In genomic region chr13:26721333-26721732, GRCm38 (mm10) we compare ENCODE assay signal across 22 mouse cellular contexts. TPM values are rescaled to one million over a fixed set of nuclear protein-coding genes. Genes with fewer than 3 reads are reported as not detected.
A peak's percentile ranks its signal among the peaks of the same experiment; 100 is the strongest.
DNase-seq lines count a peak whose midpoint lies in the region; ATAC-seq and TF ChIP-seq lines count a peak whose summit lies in the region.
"Had no signal": no experiment of that assay in that cellular context is flagged by ENCODE, and none has a peak within 500 bp of the region (broad histone marks: within the 10 kb centered on the region; RNA-seq: fewer than 3 reads in every experiment).

No protein-coding gene starts in this region.

- no peak for ATAC-seq in lung, embryonic 14.5 days (ENCODE audit: insufficient read depth)
- ATAC-seq in lung, embryonic 16.5 days (ENCODE audit: low read depth), result peak; percentile 60
- peak; percentile 58; the same call in 1 of the 2 replicates for ATAC-seq in stomach, embryonic 15.5 days (ENCODE audit: insufficient read depth, low FRiP score, low read depth)

- H3K4me3 ChIP-seq in lung, embryonic 14.5 days (ENCODE audit: low read depth, low read length), result no peak overlapping the region
- no peak overlapping the region for H3K4me3 ChIP-seq in lung, embryonic 16.5 days (ENCODE audit: low read length)
- H3K4me3 ChIP-seq in stomach, embryonic 15.5 days (replicated peaks), result no peak overlapping the region
- H3K4me3 ChIP-seq: forebrain, embryonic 12.5 days; heart, embryonic 13.5 days; limb, embryonic 13.5 days had no signal

- H3K9ac ChIP-seq in lung, embryonic 14.5 days, result no peak overlapping the region
- H3K9ac ChIP-seq in lung, embryonic 16.5 days (ENCODE audit: low read length), result no peak overlapping the region
- H3K9ac ChIP-seq in stomach, embryonic 15.5 days, result no peak overlapping the region
- H3K9ac ChIP-seq: forebrain, embryonic 12.5 days; heart, embryonic 13.5 days; limb, embryonic 13.5 days; liver, embryonic 14.5 days had no signal

- peak; percentile 61 for DNase-seq in lung, embryonic 14.5 days
- DNase-seq in lung, postnatal 14 days, result no peak
- peak; percentile 26 for DNase-seq in brain, embryonic 14.5 days (ENCODE audit: low read depth)
- no peak for DNase-seq in spleen, postnatal 36 days (ENCODE audit: low spot score in 2 of 2)
- no peak for DNase-seq in embryo, embryonic 9.5 days (ENCODE audit: extremely low spot score)
- DNase-seq: adrenal gland, adult 2 months; cerebellum, adult 9-10 months; gastrocnemius, postnatal 10 days; heart, adult 11 months; kidney, postnatal 4 days; thymus, adult 2 months had no signal

- peaks cover 6% of the 10 kb centered on the region; the same call in 1 of the 2 replicates for H3K4me1 ChIP-seq in lung, embryonic 14.5 days (ENCODE audit: insufficient read depth)
- peaks cover 6% of the 10 kb centered on the region for H3K4me1 ChIP-seq in lung, embryonic 16.5 days (replicated peaks; ENCODE audit: control insufficient read depth, insufficient read depth, low read length)
- no peaks in the 10 kb centered on the region for H3K4me1 ChIP-seq in stomach, embryonic 15.5 days
- H3K4me1 ChIP-seq: forebrain, embryonic 12.5 days; heart, embryonic 13.5 days had no signal

- no peak for TF ChIP-seq CTCF in lung, embryonic 14.5 days (IDR thresholded peaks at IDR 0.05; ENCODE audit: low read depth)
- no peak for TF ChIP-seq CTCF in brain, embryonic 14.5 days (IDR thresholded peaks at IDR 0.05; ENCODE audit: borderline replicate concordance, extremely low read depth, insufficient read depth, insufficient read length)

- 0 out of 2 replicates have a peak overlapping the region, but pooled peaks have one; percentile 12 for H3K4me2 ChIP-seq in lung, embryonic 14.5 days
- peak overlapping the region; percentile 29; the same call in 1 of the 2 replicates for H3K4me2 ChIP-seq in lung, embryonic 16.5 days (ENCODE audit: low read depth, low read length)
- H3K4me2 ChIP-seq in stomach, embryonic 15.5 days, result no peak overlapping the region
- H3K4me2 ChIP-seq: forebrain, embryonic 12.5 days; heart, embryonic 13.5 days; limb, embryonic 13.5 days had no signal

- no peaks in the 10 kb centered on the region for H3K9me3 ChIP-seq in lung, embryonic 14.5 days (ENCODE audit: low read depth, low read length)
- H3K9me3 ChIP-seq in lung, embryonic 16.5 days (ENCODE audit: control insufficient read depth, low read length), result no peaks in the 10 kb centered on the region
- H3K9me3 ChIP-seq in stomach, embryonic 15.5 days, result no peaks in the 10 kb centered on the region
- H3K9me3 ChIP-seq: forebrain, embryonic 12.5 days; heart, embryonic 13.5 days; limb, embryonic 13.5 days had no signal

- TF ChIP-seq POLR2A in brain, embryonic 14.5 days (IDR thresholded peaks at IDR 0.05; ENCODE audit: borderline replicate concordance, extremely low read depth, insufficient read depth, insufficient read length, poor library complexity, severe bottlenecking), result no peak

- no peaks in the 10 kb centered on the region for H3K27me3 ChIP-seq in lung, embryonic 14.5 days (ENCODE audit: insufficient read depth, low read length)
- H3K27me3 ChIP-seq in lung, embryonic 16.5 days (ENCODE audit: control insufficient read depth, insufficient read depth, low read depth, low read length), result no peaks in the 10 kb centered on the region
- no peaks in the 10 kb centered on the region for H3K27me3 ChIP-seq in stomach, embryonic 15.5 days (replicated peaks)
- H3K27me3 ChIP-seq: forebrain, embryonic 12.5 days; heart, embryonic 13.5 days; limb, embryonic 13.5 days had no signal

- H3K27ac ChIP-seq in lung, embryonic 14.5 days (ENCODE audit: low read depth), result peak overlapping the region; percentile 18; the same call in 1 of the 2 replicates
- H3K27ac ChIP-seq in lung, embryonic 16.5 days (ENCODE audit: low read length), result peak overlapping the region; percentile 52; the same call in 1 of the 2 replicates
- H3K27ac ChIP-seq in stomach, embryonic 15.5 days, result no peak overlapping the region
- H3K27ac ChIP-seq: forebrain, embryonic 12.5 days; heart, embryonic 13.5 days; limb, embryonic 13.5 days; liver, embryonic 14.5 days had no signal

- H3K36me3 ChIP-seq in lung, embryonic 14.5 days (ENCODE audit: insufficient read depth), result no peaks in the 10 kb centered on the region
- no peaks in the 10 kb centered on the region for H3K36me3 ChIP-seq in lung, embryonic 16.5 days (ENCODE audit: control insufficient read depth, insufficient read depth, low read length)
- no peaks in the 10 kb centered on the region for H3K36me3 ChIP-seq in stomach, embryonic 15.5 days
- H3K36me3 ChIP-seq: forebrain, embryonic 12.5 days; heart, embryonic 13.5 days; limb, embryonic 13.5 days had no signal

- WGBS in lung, embryonic 14.5 days, result 12% methylated on average over 6 of the region's 6 CpGs
- 10% methylated on average over 6 of the region's 6 CpGs for WGBS in lung, embryonic 16.5 days
- 15% methylated on average over 6 of the region's 6 CpGs for WGBS in stomach, embryonic 15.5 days

RNA-seq across cellular contexts. Expression of gene Hdgfl1, which starts 48.6 kb away (rescaled TPM):
- polyA plus RNA-seq in lung, embryonic 14.5 days (2014; fragmentation: Nextera tagmentation; extraction: Ambion mirVana), result not detected in 2 replicates
- polyA plus RNA-seq in brain, embryonic 14.5 days (2012; rRNA removed), result not detected in 2 replicates
- polyA plus RNA-seq in lung, embryonic 16.5 days (2015; fragmentation: Nextera tagmentation; extraction: Ambion mirVana), result not detected in 2 replicates
- polyA plus RNA-seq in stomach, embryonic 15.5 days (2015; fragmentation: Nextera tagmentation; extraction: Ambion mirVana), result not detected in 2 replicates
- polyA plus RNA-seq: adrenal gland, adult 2 months; embryonic facial prominence, embryonic 11.5 days; forebrain, embryonic 12.5 days; frontal cortex, adult 2 months; heart, embryonic 13.5 days; kidney, embryonic 14.5 days; limb, embryonic 13.5 days; liver, embryonic 14.5 days; neural tube, embryonic 11.5 days; small intestine, adult 2 months had no signal

Comparison
In these comparisons a context has a peak if more than half of its experiments do, and no peak if none do; other contexts are left out.
1. DNase-seq: peak in lung, embryonic 14.5 days (single experiment) and brain, embryonic 14.5 days (single experiment); none in lung, postnatal 14 days (single experiment), spleen, postnatal 36 days (0 of 2) and embryo, embryonic 9.5 days (single experiment).